Mouse (Mus musculus): Measurements from ENCODE around the gene Gas7.

The Gas7 gene

DNA sequence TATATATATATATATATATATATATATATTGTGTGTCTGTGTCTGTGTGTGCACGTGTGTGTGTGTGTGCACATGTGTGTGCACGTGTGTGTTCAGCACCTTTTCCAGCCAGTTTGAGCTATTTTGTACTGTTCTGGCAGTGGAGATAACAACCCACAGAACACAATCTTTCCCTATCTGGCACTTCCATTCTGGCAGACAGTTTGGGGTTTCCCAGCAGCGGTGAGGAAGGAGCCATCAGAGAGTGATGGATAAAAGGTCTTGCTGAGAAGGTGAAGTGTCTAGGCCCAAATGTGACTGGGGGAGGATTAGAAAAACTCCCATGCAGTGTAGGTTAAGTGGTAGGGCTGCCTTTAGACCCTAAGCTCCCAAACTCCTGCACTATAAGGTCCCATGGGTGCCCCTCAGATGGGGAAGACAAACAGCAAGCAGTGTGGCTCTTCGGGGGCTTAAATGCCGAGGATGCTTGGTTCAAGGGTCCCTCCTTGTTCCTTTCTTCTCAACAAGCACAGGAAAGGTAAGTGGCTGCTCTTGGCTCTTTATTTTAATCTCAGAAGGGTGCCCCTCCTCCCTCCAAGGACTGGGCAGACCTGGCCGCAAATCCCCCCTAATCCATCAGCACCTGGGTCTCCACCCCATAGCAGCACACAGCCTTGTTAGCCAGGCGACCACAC is 239.6 kb downstream of the Gas7 start, which contains the start of gene Rcvrn:
Gene Rcvrn, plus strand, starts transcription at position 624 of the 674 bp plus-strand sequence.
- DNase-seq (ENCODE audit: low read depth, low spot score): no peak

DNA sequence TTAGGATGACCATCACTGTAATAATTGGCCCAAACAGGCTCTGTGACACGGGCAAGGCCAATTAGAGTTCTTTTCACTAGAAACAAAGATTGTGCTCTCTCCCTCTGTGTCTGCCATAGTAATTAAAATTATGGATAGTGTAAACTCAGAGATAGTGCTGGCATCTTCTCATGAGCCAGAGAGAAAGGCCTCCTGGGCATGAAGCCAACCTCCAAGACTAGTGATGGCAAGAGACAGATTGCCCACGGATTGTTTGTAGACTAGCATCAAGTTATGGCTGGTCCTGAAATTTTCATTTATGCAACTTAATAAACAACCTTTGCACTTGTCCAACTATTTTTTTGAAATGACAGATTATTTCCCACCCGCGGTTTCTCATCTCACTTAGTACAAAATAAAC is 257.7 kb downstream of the Gas7 start:
- DNase-seq (ENCODE audit: low read depth, low spot score): peak; percentile 66

DNA sequence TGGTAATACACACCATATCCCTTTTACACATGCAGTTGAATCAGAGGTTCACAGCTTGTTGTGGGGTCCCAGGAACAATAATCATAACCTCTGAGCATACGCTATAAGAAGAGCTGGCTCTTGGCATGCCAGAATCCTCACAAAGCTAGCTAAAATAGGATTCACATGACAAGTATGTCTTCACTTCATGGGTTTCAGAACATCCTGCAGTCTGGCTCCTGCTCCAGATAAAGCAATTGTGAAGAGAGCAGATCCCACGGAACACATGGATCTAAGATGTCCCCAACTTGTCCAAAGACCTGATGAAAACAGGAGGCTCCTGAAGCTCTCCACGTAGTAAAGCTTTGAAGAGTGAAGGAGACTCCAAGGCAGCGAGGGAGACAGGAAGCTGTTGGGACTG is 260.1 kb downstream of the Gas7 start:
- DNase-seq (ENCODE audit: low read depth, low spot score): peak; percentile 52

DNA sequence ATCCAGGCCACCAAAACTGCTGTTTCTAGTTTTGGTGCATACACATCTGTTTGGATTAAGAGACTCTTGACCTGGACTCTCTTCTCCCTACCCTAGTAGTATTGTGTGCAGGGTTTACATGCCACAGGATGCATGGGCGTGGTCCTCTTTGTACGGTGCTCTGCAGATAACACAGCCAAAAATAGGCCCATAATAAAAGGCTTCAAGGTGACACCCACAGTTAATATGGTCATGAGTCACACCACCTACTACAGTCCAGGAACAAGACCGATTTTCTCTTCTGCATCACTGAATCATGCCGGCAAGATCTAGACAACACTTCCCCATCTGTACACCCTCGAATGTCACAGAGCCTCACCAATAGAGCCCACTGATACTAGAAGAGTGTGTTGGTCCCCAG is 266.2 kb downstream of the Gas7 start:
- peak; percentile 78 for DNase-seq (ENCODE audit: low read depth, low spot score)

DNA sequence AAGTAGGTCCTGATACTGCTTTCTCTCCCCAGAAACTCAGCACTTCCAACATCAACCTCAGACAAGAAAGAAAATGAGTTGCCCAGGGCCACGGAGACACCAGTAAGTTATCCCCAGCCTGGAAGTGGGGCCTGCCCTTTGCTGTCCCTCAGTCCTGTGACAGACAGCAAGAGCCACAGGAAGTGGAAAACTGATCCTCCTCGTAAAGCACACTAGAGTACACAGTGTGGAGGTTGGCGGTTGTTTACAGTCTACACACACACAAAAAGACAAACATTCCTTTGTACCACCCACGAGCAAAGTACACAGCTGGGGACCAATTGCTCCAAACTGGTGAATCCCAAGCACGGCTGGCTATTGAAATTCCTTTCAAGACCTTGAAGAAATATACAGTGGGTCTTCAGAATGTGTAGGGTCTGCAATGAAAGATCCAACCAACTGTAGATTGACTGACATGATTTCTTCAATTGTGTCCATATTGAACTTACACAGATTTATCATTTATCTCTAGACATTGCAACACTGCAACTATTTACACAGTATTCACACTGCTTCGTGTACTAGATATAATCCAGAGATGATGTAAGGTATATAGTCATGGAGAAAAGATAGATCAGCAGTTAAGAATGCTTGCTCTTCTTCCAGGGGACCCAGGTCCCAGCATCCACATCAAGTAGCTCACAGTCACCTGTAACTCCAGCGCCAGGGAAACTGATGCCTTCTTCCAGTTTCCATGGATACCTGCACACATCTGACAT is 267.3 kb downstream of the Gas7 start:
- DNase-seq (ENCODE audit: low read depth, low spot score): peak; percentile 42

DNA sequence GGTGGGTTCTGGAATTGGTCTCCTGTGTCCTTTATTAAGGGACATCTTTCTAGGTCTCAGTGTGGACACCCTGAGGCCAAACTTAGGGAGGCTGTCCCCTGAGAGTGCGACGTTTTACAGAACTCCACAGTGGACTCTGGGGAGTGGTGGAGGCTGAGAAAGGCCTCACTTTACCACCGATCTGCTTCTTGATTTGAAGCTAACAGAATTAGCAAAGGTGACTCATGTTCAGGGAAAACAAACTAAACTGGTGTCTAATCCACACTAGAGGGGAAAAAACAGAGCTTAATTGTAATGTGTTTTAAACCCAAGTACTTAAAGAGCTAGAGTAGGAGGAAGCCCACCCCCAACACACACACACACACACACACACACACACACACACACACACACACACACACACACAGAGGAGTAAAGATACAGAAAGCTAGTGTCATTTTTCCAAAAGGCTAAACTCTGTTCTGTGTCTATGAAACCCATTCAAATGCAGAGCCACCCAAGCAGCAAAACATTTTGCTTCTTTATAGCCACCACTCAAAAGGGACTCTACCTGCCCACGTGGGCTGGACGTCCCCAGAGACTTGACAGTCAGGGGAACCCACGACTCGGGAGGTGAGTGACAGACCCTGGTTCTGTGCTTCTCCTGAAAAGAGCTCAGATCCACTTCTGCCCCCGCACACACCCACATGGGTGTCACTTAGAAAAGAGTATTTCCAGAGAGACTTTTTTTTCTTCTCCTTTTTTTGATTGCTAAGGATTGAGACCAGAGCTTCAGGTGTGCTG is 268.2 kb downstream of the Gas7 start:
- peak; percentile 85 for DNase-seq (ENCODE audit: low read depth, low spot score)

DNA sequence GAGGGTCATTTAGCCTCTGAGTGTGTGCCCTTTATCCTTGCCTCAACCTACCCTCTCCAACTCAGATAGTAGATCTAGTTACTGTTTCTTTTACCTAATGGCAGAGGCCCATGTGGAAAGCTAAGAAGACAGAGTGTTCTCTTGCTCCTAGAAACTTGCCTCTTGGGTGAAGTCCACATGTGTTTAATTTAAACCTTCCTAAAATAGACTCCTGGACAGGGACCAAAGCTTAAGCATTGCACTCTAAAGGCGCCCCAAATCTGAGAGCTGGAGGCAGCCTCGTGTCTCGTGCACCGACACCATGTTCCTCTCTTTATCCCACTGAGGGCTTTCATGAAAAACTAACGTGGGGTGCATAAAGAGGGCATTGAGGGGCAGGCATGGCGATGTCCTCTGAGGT is 271.9 kb downstream of the Gas7 start:
- DNase-seq (ENCODE audit: low read depth, low spot score): peak; percentile 78

DNA sequence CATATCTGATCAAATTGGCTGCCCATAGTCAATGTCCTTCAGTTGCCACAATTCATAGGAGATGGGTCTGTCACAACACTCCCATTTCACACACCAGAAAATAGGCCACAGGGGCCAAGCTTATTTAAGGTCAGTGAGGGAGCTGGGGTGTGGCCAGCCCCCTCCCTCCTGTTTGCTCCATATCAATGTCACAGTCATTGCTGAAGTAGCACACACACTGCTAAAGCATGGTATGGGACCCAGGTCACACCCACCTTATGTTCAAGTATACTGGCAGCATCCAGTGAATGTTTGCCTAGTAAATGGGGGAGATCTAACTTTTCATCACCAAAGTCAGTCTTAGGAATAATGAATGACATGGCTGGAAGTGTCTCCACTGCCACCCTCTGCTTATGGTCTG is 273.5 kb downstream of the Gas7 start:
- DNase-seq (ENCODE audit: low read depth, low spot score): no peak

DNA sequence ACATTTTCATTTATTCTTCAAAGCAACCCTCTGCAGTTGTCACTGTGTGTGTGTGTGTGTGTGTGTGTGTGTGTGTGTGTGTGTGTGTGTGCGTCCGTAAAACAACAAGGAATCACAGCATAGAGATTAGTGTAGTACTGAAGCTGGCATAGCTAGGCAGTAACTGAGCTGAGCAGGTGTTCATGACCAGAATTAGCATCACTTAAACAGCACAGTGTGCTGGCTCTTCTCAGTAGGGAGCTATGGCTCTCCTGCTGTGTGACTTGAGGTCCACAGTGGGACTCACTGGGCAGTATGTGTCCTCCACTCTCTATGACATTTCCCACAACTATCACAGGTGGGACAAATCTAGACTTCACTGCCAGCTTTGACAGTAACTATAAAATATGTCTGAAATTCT is 275.8 kb downstream of the Gas7 start:
- DNase-seq (ENCODE audit: low read depth, low spot score): peak; percentile 58

DNA sequence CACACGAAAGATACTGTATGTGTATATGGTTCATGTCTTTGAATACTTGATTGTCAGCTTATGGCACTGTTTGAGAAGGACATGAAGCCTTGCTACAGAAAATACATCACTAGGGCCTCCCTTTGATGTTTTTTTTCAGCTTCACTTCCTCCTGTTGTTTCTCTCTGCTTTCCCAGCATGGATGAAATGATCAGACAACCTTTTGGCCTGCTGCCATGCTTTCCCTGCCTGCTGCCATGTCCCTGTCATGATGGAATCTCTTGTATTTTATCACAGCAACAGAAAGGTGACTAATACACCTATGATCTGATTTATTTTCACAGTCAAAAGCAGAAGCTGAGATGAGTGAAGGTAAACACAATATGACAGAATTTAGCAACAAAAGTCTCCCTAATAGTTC is 278.5 kb downstream of the Gas7 start:
- DNase-seq (ENCODE audit: low read depth, low spot score): no peak

DNA sequence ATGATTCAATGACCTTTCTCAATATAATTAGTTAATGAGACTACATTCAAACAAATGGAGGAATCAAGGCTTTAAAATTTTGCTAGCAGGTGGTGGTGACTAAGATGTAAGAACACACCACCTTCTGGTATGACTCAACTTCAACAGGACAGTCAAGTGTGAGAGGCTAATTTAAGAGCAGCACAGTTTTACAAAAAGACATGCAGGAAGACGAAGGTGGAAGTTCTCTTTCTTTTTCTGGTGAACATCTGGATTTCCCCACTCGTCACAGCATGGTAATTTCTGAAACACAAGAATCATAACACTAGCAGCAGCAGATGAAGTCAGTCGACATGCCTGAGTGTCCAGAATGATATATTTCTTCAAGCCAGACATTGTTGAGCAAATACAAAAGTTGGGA is 279.4 kb downstream of the Gas7 start:
- DNase-seq (ENCODE audit: low read depth, low spot score): peak; percentile 83

DNA sequence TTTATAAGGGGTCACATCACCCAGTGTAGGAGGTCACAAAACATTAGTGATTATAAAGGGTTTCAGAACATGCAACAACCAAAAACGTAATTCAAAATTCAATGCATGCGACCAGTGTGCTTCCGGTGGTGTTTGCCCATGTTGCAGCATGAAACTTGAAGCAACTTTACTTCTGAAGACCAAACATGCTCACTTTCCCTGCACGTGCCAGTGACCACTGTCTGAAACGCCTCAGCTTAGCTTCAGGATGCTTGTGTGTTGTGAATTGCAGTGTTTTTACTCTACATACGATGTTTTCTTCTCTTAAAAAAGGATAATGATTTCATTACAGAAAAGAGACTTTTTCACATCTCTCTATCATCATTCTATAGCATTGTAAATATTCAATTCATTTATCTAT is 283.1 kb downstream of the Gas7 start:
- DNase-seq (ENCODE audit: low read depth, low spot score): no peak

Data from brain, adult 2 months (tissue).